Mouse (Mus musculus) heart, adult 2 months (tissue): ENCODE results near the gene A630095N17Rik.

Source experiments
- CTCF ChIP-seq: fragments of 200-600 bp; IDR thresholded peaks from 2 replicates; pipeline ENCODE4 v1.8.1; 2022; ENCODE audit warnings: antibody characterized with exemption, mild to moderate bottlenecking, moderate library complexity
- EP300 ChIP-seq: fragments of 200-500 bp; IDR thresholded peaks from 2 replicates; pipeline ENCODE4 v1.6.1; 2011; ENCODE audit warnings: low read depth, low read length, control low read depth; ENCODE audit not compliant: insufficient read depth
- POLR2A ChIP-seq: fragments of 200-500 bp; IDR thresholded peaks from 2 replicates; pipeline ENCODE4 v1.6.1; 2011; ENCODE audit warnings: mild to moderate bottlenecking, low read depth, low read length, control low read depth; ENCODE audit not compliant: insufficient read depth

DNA sequence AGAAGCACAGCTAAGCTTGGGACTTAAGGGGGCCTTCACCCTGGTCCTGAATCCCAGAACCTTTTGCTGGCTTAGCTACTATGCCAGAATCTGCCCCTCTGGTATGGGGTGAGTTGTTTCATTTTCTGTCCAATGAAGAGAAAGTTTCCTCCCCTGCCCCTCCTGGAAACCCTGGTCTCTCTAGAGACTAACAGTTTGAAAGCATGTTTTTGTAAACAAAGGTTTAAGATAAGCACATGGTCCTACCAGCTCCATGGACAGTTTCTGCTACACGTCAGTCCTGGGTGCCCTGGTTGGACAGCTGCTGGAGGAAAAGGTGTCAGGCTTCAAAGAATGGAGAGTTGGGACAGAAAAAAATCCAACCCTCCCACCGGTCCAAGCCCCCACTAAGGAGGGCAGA is 41.3 kb downstream of the A630095N17Rik start:
- TF ChIP-seq CTCF = no peak
- no peak for TF ChIP-seq POLR2A
- TF ChIP-seq EP300 = no peak
